ENCODE assay signal across 9 mouse cellular contexts in genomic region chr11:115717660-115718390, GRCm38 (mm10). TPM values are rescaled to one million over a fixed set of nuclear protein-coding genes. Genes with fewer than 3 reads are reported as not detected.
DNase-seq lines count a peak whose midpoint lies in the region; ATAC-seq and TF ChIP-seq lines count a peak whose summit lies in the region.
"Had no signal": no experiment of that assay in that cellular context is flagged by ENCODE, and none has a peak within 500 bp of the region (broad histone marks: within the 10 kb centered on the region; RNA-seq: fewer than 3 reads in every experiment).

No protein-coding gene starts in this region.

- WGBS in midbrain, embryonic 11.5 days: 53% methylated on average over 8 of the region's 8 CpGs
- 62% methylated on average over 8 of the region's 8 CpGs for WGBS in hindbrain, embryonic 14.5 days

- H3K9ac ChIP-seq in midbrain, embryonic 11.5 days (ENCODE audit: low read length): no peak overlapping the region
- no peak overlapping the region for H3K9ac ChIP-seq in hindbrain, embryonic 14.5 days
- H3K9ac ChIP-seq: lung, embryonic 15.5 days had no signal

- no peak overlapping the region for H3K4me3 ChIP-seq in gastrocnemius, adult 2 months
- no peak overlapping the region for H3K4me3 ChIP-seq in midbrain, embryonic 11.5 days (ENCODE audit: low read depth, low read length)
- no peak overlapping the region for H3K4me3 ChIP-seq in hindbrain, embryonic 14.5 days (replicated peaks; ENCODE audit: low read length)
- H3K4me3 ChIP-seq: lung, embryonic 15.5 days had no signal

- no peak overlapping the region for H3K27ac ChIP-seq in gastrocnemius, adult 2 months
- H3K27ac ChIP-seq in midbrain, embryonic 11.5 days (ENCODE audit: low read depth, low read length): no peak overlapping the region
- H3K27ac ChIP-seq in hindbrain, embryonic 14.5 days: no peak overlapping the region
- H3K27ac ChIP-seq: lung, embryonic 15.5 days had no signal

- peak; percentile 67 for ATAC-seq in erythroblast, adult 5-6 weeks (replicated peaks; ENCODE audit: low FRiP score, poor library complexity, severe bottlenecking)
- ATAC-seq in midbrain, embryonic 11.5 days (ENCODE audit: low FRiP score): no peak
- ATAC-seq in hindbrain, embryonic 14.5 days (ENCODE audit: low FRiP score): no peak

- H3K36me3 ChIP-seq in midbrain, embryonic 11.5 days (ENCODE audit: control insufficient read depth, insufficient read depth, low read length): no peaks in the 10 kb centered on the region
- no peaks in the 10 kb centered on the region for H3K36me3 ChIP-seq in hindbrain, embryonic 14.5 days (replicated peaks; ENCODE audit: control insufficient read depth, insufficient read depth)
- H3K36me3 ChIP-seq: lung, embryonic 15.5 days had no signal

- peak; percentile 56 for TF ChIP-seq CTCF in gastrocnemius, adult 2 months (IDR thresholded peaks at IDR 0.05)

- H3K9me3 ChIP-seq in midbrain, embryonic 11.5 days (ENCODE audit: control insufficient read depth, low read length): no peaks in the 10 kb centered on the region
- no peaks in the 10 kb centered on the region for H3K9me3 ChIP-seq in hindbrain, embryonic 14.5 days (ENCODE audit: control insufficient read depth, low read length)
- H3K9me3 ChIP-seq: lung, embryonic 15.5 days had no signal

- no peak for DNase-seq in gastrocnemius, adult 2 months
- DNase-seq in gastrocnemius, postnatal 10 days: no peak
- peak; percentile 41 for DNase-seq in CD4-positive helper T cell, adult 2 months (ENCODE audit: low read depth, low spot score)
- DNase-seq in naive thymus-derived CD4-positive, alpha-beta T cell, adult 2 months (ENCODE audit: low read depth): peak; percentile 55
- no peak for DNase-seq in layer of hippocampus, adult 8-10 months (ENCODE audit: low spot score in 2 of 2)
- no peak for DNase-seq in midbrain, embryonic 11.5 days (ENCODE audit: low spot score, missing footprints)
- DNase-seq in hindbrain, embryonic 14.5 days (ENCODE audit: low spot score): no peak

- no peaks in the 10 kb centered on the region for H3K27me3 ChIP-seq in midbrain, embryonic 11.5 days (ENCODE audit: control insufficient read depth, insufficient read depth, low read length)
- H3K27me3 ChIP-seq in hindbrain, embryonic 14.5 days (ENCODE audit: control insufficient read depth, insufficient read depth, low read length): no peaks in the 10 kb centered on the region
- H3K27me3 ChIP-seq: lung, embryonic 15.5 days had no signal

- H3K4me1 ChIP-seq in midbrain, embryonic 11.5 days (ENCODE audit: control insufficient read depth, insufficient read depth, low read length): no peaks in the 10 kb centered on the region
- H3K4me1 ChIP-seq in hindbrain, embryonic 14.5 days (replicated peaks; ENCODE audit: control insufficient read depth, insufficient read depth, low read length): no peaks in the 10 kb centered on the region

- intact Hi-C loops in gastrocnemius, adult 2 months (cut with DNase I): loop anchor here (10.0 kb wide), 1 partner anchor 233 kb away; no protein-coding TSS in a partner anchor

- no peak overlapping the region for H3K4me2 ChIP-seq in midbrain, embryonic 11.5 days
- no peak overlapping the region for H3K4me2 ChIP-seq in hindbrain, embryonic 14.5 days (replicated peaks)
- H3K4me2 ChIP-seq: lung, embryonic 15.5 days had no signal

RNA-seq across cellular contexts. Expression of gene Grb2, which starts 9.4 kb away (rescaled TPM):
- total RNA-seq in gastrocnemius, adult 2 months (2021): 10 to 100 TPM; 60.3 to 74.7 TPM
- total RNA-seq in gastrocnemius, postnatal 10 days (2021): 10 to 100 TPM; 93.7 to 95.9 TPM
- total RNA-seq in erythroblast, adult 5-6 weeks (2015; ENCODE audit: low replicate concordance): 27.4 and 34.4 TPM in 2 replicates
- 12.0 and 21.9 TPM in 2 replicates for total RNA-seq in erythroblast, adult 5-6 weeks (2017; ENCODE audit: low replicate concordance)
- total RNA-seq in layer of hippocampus, adult 8-10 months (2022): 100 to 1,000 TPM; 179 to 220 (median 196) TPM
- 74.3 and 77.7 TPM in 2 replicates for polyA plus RNA-seq in midbrain, embryonic 11.5 days (2014; fragmentation: Nextera tagmentation; extraction: Ambion mirVana)
- 121 and 139 TPM in 2 replicates for polyA plus RNA-seq in hindbrain, embryonic 14.5 days (2014; fragmentation: Nextera tagmentation; extraction: Ambion mirVana)

RNA-seq across cellular contexts. Expression of gene Tmem94, which starts 47.4 kb away (rescaled TPM):
- 10 to 100 TPM; 90.6 to 99.5 TPM for total RNA-seq in gastrocnemius, adult 2 months (2021)
- 10 to 100 TPM; 55.6 to 60.0 TPM for total RNA-seq in gastrocnemius, postnatal 10 days (2021)
- total RNA-seq in erythroblast, adult 5-6 weeks (2015; ENCODE audit: low replicate concordance): 5.6 and 8.5 TPM in 2 replicates
- 8.7 and 13.5 TPM in 2 replicates for total RNA-seq in erythroblast, adult 5-6 weeks (2017; ENCODE audit: low replicate concordance)
- 10 to 100 TPM; 49.7 to 64.2 (median 52.3) TPM for total RNA-seq in layer of hippocampus, adult 8-10 months (2022)
- 15.1 and 16.7 TPM in 2 replicates for polyA plus RNA-seq in midbrain, embryonic 11.5 days (2014; fragmentation: Nextera tagmentation; extraction: Ambion mirVana)
- 17.3 and 20.8 TPM in 2 replicates for polyA plus RNA-seq in hindbrain, embryonic 14.5 days (2014; fragmentation: Nextera tagmentation; extraction: Ambion mirVana)

Comparison
In these comparisons a context has a peak if more than half of its experiments do, and no peak if none do; other contexts are left out.
1. DNase-seq: peak in CD4-positive helper T cell, adult 2 months (single experiment) and naive thymus-derived CD4-positive, alpha-beta T cell, adult 2 months (single experiment); none in gastrocnemius, adult 2 months (single experiment), gastrocnemius, postnatal 10 days (single experiment), layer of hippocampus, adult 8-10 months (0 of 2), midbrain, embryonic 11.5 days (single experiment) and hindbrain, embryonic 14.5 days (single experiment).